Mouse (Mus musculus) layer of hippocampus, adult 9-10 months (tissue): ENCODE measurements around the gene Zan.

Source experiments
- DNase-seq: peaks from one replicate; pipeline ENCODE4 v3.0.0; 2022; ENCODE audit warnings: low spot score

Zan gene

DNA sequence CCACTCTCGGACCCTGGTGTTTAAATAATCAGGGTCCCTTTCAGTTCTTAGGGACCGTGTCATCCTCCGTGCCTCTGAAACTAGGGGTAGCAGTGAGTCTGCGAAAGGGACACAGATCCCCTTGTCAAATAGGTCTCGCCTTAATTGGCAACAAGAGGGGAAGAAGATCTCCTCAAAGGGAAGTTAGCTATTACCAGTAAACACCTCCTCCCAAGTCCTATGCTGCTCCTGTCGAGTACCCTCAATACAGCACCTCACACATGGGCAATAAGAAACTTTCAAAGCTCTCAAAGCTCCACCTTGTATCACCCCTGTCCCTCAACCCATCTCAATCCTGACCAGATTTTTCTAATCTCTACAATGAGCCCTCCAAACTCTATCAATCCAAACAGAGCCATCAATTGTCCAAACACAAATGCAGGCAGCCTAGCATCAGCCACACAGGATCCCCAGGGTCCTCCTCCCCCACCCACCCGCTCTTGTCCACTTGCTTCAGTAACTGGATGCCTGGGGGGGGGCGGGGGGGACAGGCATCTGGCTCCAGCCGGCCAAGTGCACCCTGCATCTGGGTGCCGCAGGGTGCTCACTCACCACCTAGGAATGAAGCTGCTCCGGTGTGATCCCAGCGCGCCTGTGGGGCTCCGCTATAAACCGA lies 143.9 kb downstream of the Zan start:
- no peak for DNase-seq

DNA sequence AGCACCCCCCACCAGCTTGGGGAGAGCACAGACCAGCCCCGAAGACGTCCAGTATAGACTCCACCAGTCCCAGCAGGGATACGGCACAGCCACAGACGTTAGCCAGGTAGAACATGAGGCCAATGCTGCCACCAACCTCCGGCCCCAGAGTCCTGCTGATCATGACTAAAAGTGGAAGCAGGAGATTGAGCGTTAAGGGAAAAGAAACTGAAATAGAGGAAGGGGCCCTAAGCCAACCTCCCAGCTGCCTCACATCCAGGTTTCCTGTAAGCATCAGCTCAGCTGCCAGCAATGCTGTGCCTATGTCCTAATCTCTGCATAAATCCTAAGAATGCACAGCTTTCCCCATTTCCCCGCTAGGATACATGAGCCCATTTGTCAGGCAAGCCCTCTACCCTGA lies 146.0 kb downstream of the Zan start:
- no peak for DNase-seq
